Mouse (Mus musculus) forebrain, postnatal 0 days (tissue): ENCODE data around the gene Ina. TPM values are rescaled to one million over a fixed set of nuclear protein-coding genes. Genes with fewer than 3 reads are reported as not detected.
"Not testable (repeated sequence)": the region's sequence is repeated elsewhere in the genome, so short reads cannot be mapped to it uniquely, and the experiment has no call there.

ENCODE experiments used
- ATAC-seq: fragments of 200-750 bp; cut with Nextera tagmentation; 2 replicates; pipeline ENCODE4 v1.8.0; 2017; ENCODE audit warnings: mild to moderate bottlenecking, moderate library complexity
- DNase-seq: peaks from one replicate; pipeline ENCODE4 v3.0.0-alpha.2; 2015
- H3K27ac ChIP-seq: fragments of 300-500 bp; sonication (generic); 2 replicates; pipeline ENCODE4 v1.5.1; 2014; ENCODE audit warnings: low read depth, mild to moderate bottlenecking, antibody characterized with exemption, low read length, moderate library complexity, mixed read lengths
- H3K27me3 ChIP-seq: fragments of 300-500 bp; sonication (generic); 2 replicates; pipeline ENCODE4 v1.6.1; 2014; ENCODE audit warnings: mild to moderate bottlenecking, low read length, mixed read lengths; ENCODE audit not compliant: insufficient read depth
- H3K36me3 ChIP-seq: fragments of 300-500 bp; sonication (generic); 2 replicates; pipeline ENCODE4 v1.6.1; 2014; ENCODE audit warnings: mild to moderate bottlenecking, moderate library complexity; ENCODE audit not compliant: insufficient read depth
- H3K4me1 ChIP-seq: fragments of 300-500 bp; sonication (generic); 2 replicates; pipeline ENCODE4 v1.6.1; 2014; ENCODE audit warnings: antibody characterized with exemption; ENCODE audit not compliant: insufficient read depth
- H3K4me2 ChIP-seq: fragments of 300-500 bp; sonication (generic); 2 replicates; pipeline ENCODE4 v1.6.1; 2014; ENCODE audit warnings: low read depth, mild to moderate bottlenecking, moderate library complexity
- H3K4me3 ChIP-seq: fragments of 300-500 bp; sonication (generic); 2 replicates; pipeline ENCODE4 v1.5.1; 2014; ENCODE audit warnings: low read depth, low read length, mixed read lengths
- H3K9ac ChIP-seq: fragments of 300-500 bp; sonication (generic); 2 replicates; pipeline ENCODE4 v1.6.1; 2014; ENCODE audit warnings: mild to moderate bottlenecking
- H3K9me3 ChIP-seq: fragments of 300-500 bp; sonication (generic); 2 replicates; pipeline ENCODE4 v1.6.1; 2016; ENCODE audit warnings: low read length
- CTCF ChIP-seq: sonication (generic); IDR thresholded peaks from 2 replicates; pipeline ENCODE4 v1.5.1; 2016; ENCODE audit warnings: antibody characterized with exemption, control low read depth, low read depth
- WGBS: fragments of 180-500 bp; shearing (Covaris S2); extraction: QIAGEN DNeasy Blood & Tissue Kit; methylation state at CpG from one replicate; pipeline ENCODE4 v1.1.7; 2014; 5-methylcytosine and 5-hydroxymethylcytosine counted together
- polyA plus RNA-seq: library from polyadenylated mRNA; unstranded; fragments of >200 nt; fragmentation: Nextera tagmentation; extraction: Ambion mirVana; gene quantifications from 2 replicates; pipeline ENCODE4 v1.2.1, GENCODE M21; 2015
- total RNA-seq: library from RNA; depleted of rRNA; stranded (reverse); fragments of >200 nt; gene quantifications from 2 replicates; pipeline ENCODE4 v1.2.3, GENCODE M21; 2014

Ina gene
- total and polyA plus RNA-seq, 2 experiments from 2014 or later: 156 to 260 TPM

- Histone ChIP-seq H3K4me2 (no peak overlapping the region), H3K4me1 (no peaks in the 10 kb centered on the region), H3K36me3 (no peaks in the 10 kb centered on the region), H3K27me3 (no peaks in the 10 kb centered on the region), H3K9ac (no peak overlapping the region), H3K9me3 (no peaks in the 10 kb centered on the region), H3K27ac (no peak overlapping the region), H3K4me3 (no peak overlapping the region)
- 90% methylated on average over 13 of the region's 13 CpGs for WGBS
- no peak for TF ChIP-seq CTCF
- DNase-seq: no peak
- no peak for ATAC-seq
Observed at GRCm38 (mm10) chr19:46984726-46985622, 29.5 kb upstream of the Ina start.

- no peaks in the 10 kb centered on the region for H3K27me3 ChIP-seq
- no peaks in the 10 kb centered on the region for H3K4me1 ChIP-seq
- no peak overlapping the region for H3K4me2 ChIP-seq
- H3K9me3 ChIP-seq: no peaks in the 10 kb centered on the region
- no peak overlapping the region for H3K4me3 ChIP-seq
- TF ChIP-seq CTCF: no peak
- ATAC-seq (no peak), DNase-seq (no peak)
- WGBS: 84% methylated on average over 6 of the region's 6 CpGs
- H3K36me3 ChIP-seq: no peaks in the 10 kb centered on the region
- H3K27ac ChIP-seq: no peak overlapping the region
- no peak overlapping the region for H3K9ac ChIP-seq
Observed at GRCm38 (mm10) chr19:46987646-46988045, 26.9 kb upstream of the Ina start.

- Histone ChIP-seq H3K36me3 (no peaks in the 10 kb centered on the region), H3K4me3 (no peak overlapping the region), H3K27me3 (no peaks in the 10 kb centered on the region), H3K4me1 (no peaks in the 10 kb centered on the region), H3K9ac (no peak overlapping the region), H3K27ac (no peak overlapping the region), H3K4me2 (no peak overlapping the region), H3K9me3 (no peaks in the 10 kb centered on the region)
- no peak for TF ChIP-seq CTCF
- WGBS: 46% methylated on average over 16 of the region's 16 CpGs
- ATAC-seq (no peak), DNase-seq (no peak)
Observed at GRCm38 (mm10) chr19:46988231-46989087, 26.0 kb upstream of the Ina start.

GRCm38 (mm10) chr19:46989479-46990152 lies 24.9 kb upstream of the Ina start:
- no peak for TF ChIP-seq CTCF
- no peaks in the 10 kb centered on the region for H3K36me3 ChIP-seq
- no peak overlapping the region for H3K4me2 ChIP-seq
- H3K4me3 ChIP-seq: no peak overlapping the region
- no peak for ATAC-seq
- H3K4me1 ChIP-seq: no peaks in the 10 kb centered on the region
- H3K27ac ChIP-seq: no peak overlapping the region
- 70% methylated on average over 20 of the region's 20 CpGs for WGBS
- DNase-seq: no peak
- H3K9me3 ChIP-seq: no peaks in the 10 kb centered on the region
- no peak overlapping the region for H3K9ac ChIP-seq
- no peaks in the 10 kb centered on the region for H3K27me3 ChIP-seq

- WGBS: 90% methylated on average over 3 of the region's 3 CpGs
- ATAC-seq: no peak
Observed at GRCm38 (mm10) chr19:46990153-46990518, 24.4 kb upstream of the Ina start.

GRCm38 (mm10) chr19:46990625-46991024 lies 23.9 kb upstream of the Ina start:
- H3K9me3 ChIP-seq, H3K4me3 ChIP-seq, H3K27ac ChIP-seq, DNase-seq, H3K4me1 ChIP-seq, H3K4me2 ChIP-seq, H3K36me3 ChIP-seq, H3K27me3 ChIP-seq, H3K9ac ChIP-seq, ATAC-seq: not testable (repeated sequence)
- WGBS: 80% methylated on average over 8 of the region's 8 CpGs

More at GRCm38 (mm10) chr19:46990153-46990518, 24.4 kb upstream of the Ina start:
- Histone ChIP-seq H3K4me1 (no peaks in the 10 kb centered on the region), H3K27me3 (no peaks in the 10 kb centered on the region), H3K36me3 (no peaks in the 10 kb centered on the region), H3K9ac (no peak overlapping the region), H3K4me2 (no peak overlapping the region), H3K9me3 (no peaks in the 10 kb centered on the region), H3K4me3 (no peak overlapping the region), H3K27ac (no peak overlapping the region)
- TF ChIP-seq CTCF: no peak
- no peak for DNase-seq
